In the genomic region with DNA sequence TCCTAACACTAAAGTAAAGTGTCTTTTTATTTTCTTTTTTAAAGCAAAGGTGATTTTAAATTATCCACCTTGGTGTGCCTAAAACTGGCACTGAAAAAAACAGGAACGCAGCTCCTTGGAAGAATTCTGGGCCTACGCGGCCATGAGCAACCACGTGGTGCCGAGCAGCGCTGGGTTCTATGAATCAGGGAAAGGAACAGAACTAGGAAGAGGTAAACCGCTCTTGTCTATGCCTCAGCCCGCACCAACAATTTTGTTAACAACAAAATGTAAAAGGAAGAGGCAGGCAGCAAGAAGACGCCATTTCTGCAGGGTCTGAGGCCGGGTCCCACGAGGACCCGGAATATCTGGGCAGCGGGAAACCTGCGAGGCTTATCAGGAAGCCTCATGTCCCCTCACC, we compare ENCODE assay signal across 8 mouse cellular contexts. TPM values are rescaled to one million over a fixed set of nuclear protein-coding genes. Genes with fewer than 3 reads are reported as not detected.
A peak's percentile ranks its signal among the peaks of the same experiment; 100 is the strongest.
DNase-seq lines count a peak whose midpoint lies in the region; ATAC-seq and TF ChIP-seq lines count a peak whose summit lies in the region.

No protein-coding gene starts in this region.

- peaks cover 25% of the 10 kb centered on the region for H3K36me3 ChIP-seq in spleen, adult 2 months (ENCODE audit: control insufficient read depth, insufficient read depth, low read length)
- H3K36me3 ChIP-seq in intestine, embryonic 15.5 days: peaks cover 24% of the 10 kb centered on the region
- peaks cover 34% of the 10 kb centered on the region for H3K36me3 ChIP-seq in midbrain, embryonic 13.5 days

- ATAC-seq in intestine, embryonic 15.5 days: peak; percentile 39
- no peak for ATAC-seq in midbrain, embryonic 13.5 days

- H3K4me3 ChIP-seq in spleen, adult 2 months (ENCODE audit: extremely low read depth, insufficient read depth, insufficient read length): peak overlapping the region; percentile 64
- H3K4me3 ChIP-seq in intestine, embryonic 15.5 days (replicated peaks): peak overlapping the region; percentile 94
- peak overlapping the region; percentile 88 for H3K4me3 ChIP-seq in midbrain, embryonic 13.5 days (replicated peaks)

- H3K4me2 ChIP-seq in intestine, embryonic 15.5 days (replicated peaks): peak overlapping the region; percentile 80
- peak overlapping the region; percentile 78 for H3K4me2 ChIP-seq in midbrain, embryonic 13.5 days (replicated peaks)

- H3K9me3 ChIP-seq in intestine, embryonic 15.5 days: no peaks in the 10 kb centered on the region
- H3K9me3 ChIP-seq in midbrain, embryonic 13.5 days: no peaks in the 10 kb centered on the region

- no peak for TF ChIP-seq POLR2A in spleen, adult 2 months (IDR thresholded peaks at IDR 0.05; ENCODE audit: low read depth, low read length)

- no peak for TF ChIP-seq CTCF in spleen, adult 2 months (IDR thresholded peaks at IDR 0.05; ENCODE audit: extremely low read depth, insufficient read depth, insufficient read length, insufficient replicate concordance)

- peak overlapping the region; percentile 74 for H3K9ac ChIP-seq in intestine, embryonic 15.5 days
- peak overlapping the region; percentile 87 for H3K9ac ChIP-seq in midbrain, embryonic 13.5 days (replicated peaks)

- DNase-seq in adrenal gland, postnatal 36 days: peak; percentile 47 to 48
- no peak for DNase-seq in adrenal gland, postnatal 4 days (ENCODE audit: low spot score in 2 of 2)
- DNase-seq in spleen, adult 2 months (ENCODE audit: low read depth in 1 of 2, low spot score in 2 of 2): no peak
- no peak for DNase-seq in spleen, adult 18-20 months
- no peak for DNase-seq in ovary, postnatal 14 days (ENCODE audit: low spot score)
- no peak for DNase-seq in urinary bladder, adult 2 months (ENCODE audit: low spot score)

- no peaks in the 10 kb centered on the region for H3K27me3 ChIP-seq in spleen, adult 2 months (ENCODE audit: control insufficient read depth, insufficient read depth, low read length)
- H3K27me3 ChIP-seq in intestine, embryonic 15.5 days (replicated peaks): no peaks in the 10 kb centered on the region
- no peaks in the 10 kb centered on the region for H3K27me3 ChIP-seq in midbrain, embryonic 13.5 days

- 3% methylated on average over 14 of the region's 14 CpGs for WGBS in spleen, adult 2 months
- WGBS in intestine, embryonic 15.5 days: 3% methylated on average over 14 of the region's 14 CpGs
- 2% methylated on average over 14 of the region's 14 CpGs for whole genome bisulfite sequencing in midbrain, embryonic 13.5 days

- no peaks in the 10 kb centered on the region; the same call in 1 of the 2 replicates for H3K4me1 ChIP-seq in spleen, adult 2 months (ENCODE audit: control insufficient read depth, insufficient read depth, insufficient read length)
- H3K4me1 ChIP-seq in intestine, embryonic 15.5 days (replicated peaks): peaks cover 16% of the 10 kb centered on the region
- H3K4me1 ChIP-seq in midbrain, embryonic 13.5 days (replicated peaks): peaks cover 28% of the 10 kb centered on the region

- H3K27ac ChIP-seq in spleen, adult 2 months (ENCODE audit: insufficient read depth, low read length): peak overlapping the region; percentile 78
- H3K27ac ChIP-seq in intestine, embryonic 15.5 days: peak overlapping the region; percentile 76
- peak overlapping the region; percentile 92 for H3K27ac ChIP-seq in midbrain, embryonic 13.5 days

RNA-seq across cellular contexts. Expression of gene Nop56, which starts 0.5 kb away (rescaled TPM):
- 100 to 1,000 TPM in 1 of 2 experiments, 10 to 100 TPM in 1; 94.9 to 131 TPM for total RNA-seq in adrenal gland, postnatal 36 days (2021)
- 100 to 1,000 TPM; 129 to 137 TPM for total RNA-seq in adrenal gland, postnatal 4 days (2021)
- 66.3 and 80.1 TPM in 2 replicates for polyA plus RNA-seq in spleen, adult 2 months (2012; rRNA removed)
- polyA plus RNA-seq in intestine, embryonic 15.5 days (2015; fragmentation: Nextera tagmentation; extraction: Ambion mirVana): 276 and 282 TPM in 2 replicates
- 246 and 261 TPM in 2 replicates for polyA plus RNA-seq in midbrain, embryonic 13.5 days (2015; fragmentation: Nextera tagmentation; extraction: Ambion mirVana)
- polyA plus RNA-seq in urinary bladder, adult 2 months (2012; rRNA removed): 74.7 and 107 TPM in 2 replicates

RNA-seq across cellular contexts. Expression of gene Idh3b, which starts 10.6 kb away (rescaled TPM):
- 100 to 1,000 TPM; 421 to 428 TPM for total RNA-seq in adrenal gland, postnatal 36 days (2021)
- 100 to 1,000 TPM; 287 to 314 TPM for total RNA-seq in adrenal gland, postnatal 4 days (2021)
- 76.2 and 97.0 TPM in 2 replicates for polyA plus RNA-seq in spleen, adult 2 months (2012; rRNA removed)
- polyA plus RNA-seq in intestine, embryonic 15.5 days (2015; fragmentation: Nextera tagmentation; extraction: Ambion mirVana): 247 and 268 TPM in 2 replicates
- polyA plus RNA-seq in midbrain, embryonic 13.5 days (2015; fragmentation: Nextera tagmentation; extraction: Ambion mirVana): 154 and 165 TPM in 2 replicates
- polyA plus RNA-seq in urinary bladder, adult 2 months (2012; rRNA removed): 199 and 254 TPM in 2 replicates

RNA-seq across cellular contexts. Expression of gene Ebf4, which starts 21.2 kb away (rescaled TPM):
- total RNA-seq in adrenal gland, postnatal 36 days (2021): 1 to 10 TPM; 3.4 to 3.7 TPM
- 10 to 100 TPM; 10.7 to 12.8 TPM for total RNA-seq in adrenal gland, postnatal 4 days (2021)
- polyA plus RNA-seq in spleen, adult 2 months (2012; rRNA removed): 1.5 and 1.7 TPM in 2 replicates
- 2.2 TPM in 2 replicates for polyA plus RNA-seq in intestine, embryonic 15.5 days (2015; fragmentation: Nextera tagmentation; extraction: Ambion mirVana)
- 2.1 and 2.7 TPM in 2 replicates for polyA plus RNA-seq in midbrain, embryonic 13.5 days (2015; fragmentation: Nextera tagmentation; extraction: Ambion mirVana)
- 5.2 and 5.5 TPM in 2 replicates for polyA plus RNA-seq in urinary bladder, adult 2 months (2012; rRNA removed)

Comparison
In these comparisons a context has a peak if more than half of its experiments do, and no peak if none do; other contexts are left out.
1. DNase-seq: peak in adrenal gland, postnatal 36 days (2 of 2); none in adrenal gland, postnatal 4 days (0 of 2), spleen, adult 2 months (0 of 2), spleen, adult 18-20 months (0 of 2), ovary, postnatal 14 days (single experiment) and urinary bladder, adult 2 months (single experiment).
2. Peak in every context shown above with its lines, with median percentiles within 50 percentile points of each other: H3K27ac ChIP-seq and H3K4me3 ChIP-seq.